Mouse (Mus musculus): ENCODE results near the gene Cby3. TPM values are rescaled to one million over a fixed set of nuclear protein-coding genes. Genes with fewer than 3 reads are reported as not detected.

Cby3 gene
- total RNA-seq, 2 experiments from 2014 or later = not detected

DNA sequence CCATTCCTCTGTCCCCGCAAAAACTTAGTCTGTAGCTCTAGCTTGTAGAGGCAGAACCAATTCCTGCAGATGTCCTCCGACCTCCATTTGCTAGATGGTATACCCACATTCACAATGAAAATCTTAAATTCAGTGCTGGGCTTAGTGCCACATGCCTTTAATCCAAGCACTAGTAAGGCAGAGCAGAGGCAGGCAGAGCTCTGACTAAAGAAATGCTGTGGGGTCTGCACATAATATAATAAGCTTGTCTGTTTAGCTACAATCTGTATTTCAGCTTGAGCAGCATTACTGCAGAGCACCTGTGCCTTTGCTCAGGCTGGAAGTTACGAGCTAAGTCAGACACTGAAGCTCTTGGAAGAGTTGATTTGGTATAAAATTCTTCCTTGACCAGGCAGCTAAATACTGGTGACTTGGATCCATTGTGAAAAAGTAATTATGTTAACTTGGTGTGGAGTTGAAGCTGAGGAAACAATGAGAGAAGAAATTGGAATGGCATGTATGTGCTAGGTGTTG, 33.0 kb downstream of the Cby3 start:
- no peak for DNase-seq (ENCODE audit: low spot score in 2 of 2)

DNA sequence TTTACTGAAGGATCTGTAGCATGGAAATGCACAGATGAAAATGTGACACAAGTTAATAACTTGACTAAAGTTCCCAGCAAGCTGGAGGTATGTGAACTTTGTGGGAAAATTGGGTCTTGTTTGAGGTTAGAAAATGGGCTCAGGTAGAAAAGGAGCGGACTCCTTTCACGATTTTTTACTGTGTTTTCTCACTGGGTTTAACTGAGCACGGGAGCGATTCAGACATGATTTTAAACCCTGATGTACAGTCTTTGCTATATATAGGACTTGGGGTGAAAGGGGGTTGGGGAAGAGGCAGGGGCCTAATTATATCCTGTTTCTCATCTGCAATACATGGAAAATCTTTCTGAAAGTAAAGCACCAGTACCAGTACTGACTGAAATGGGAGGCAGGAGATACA, 33.4 kb downstream of the Cby3 start:
- DNase-seq (ENCODE audit: low spot score in 2 of 2) = no peak

DNA sequence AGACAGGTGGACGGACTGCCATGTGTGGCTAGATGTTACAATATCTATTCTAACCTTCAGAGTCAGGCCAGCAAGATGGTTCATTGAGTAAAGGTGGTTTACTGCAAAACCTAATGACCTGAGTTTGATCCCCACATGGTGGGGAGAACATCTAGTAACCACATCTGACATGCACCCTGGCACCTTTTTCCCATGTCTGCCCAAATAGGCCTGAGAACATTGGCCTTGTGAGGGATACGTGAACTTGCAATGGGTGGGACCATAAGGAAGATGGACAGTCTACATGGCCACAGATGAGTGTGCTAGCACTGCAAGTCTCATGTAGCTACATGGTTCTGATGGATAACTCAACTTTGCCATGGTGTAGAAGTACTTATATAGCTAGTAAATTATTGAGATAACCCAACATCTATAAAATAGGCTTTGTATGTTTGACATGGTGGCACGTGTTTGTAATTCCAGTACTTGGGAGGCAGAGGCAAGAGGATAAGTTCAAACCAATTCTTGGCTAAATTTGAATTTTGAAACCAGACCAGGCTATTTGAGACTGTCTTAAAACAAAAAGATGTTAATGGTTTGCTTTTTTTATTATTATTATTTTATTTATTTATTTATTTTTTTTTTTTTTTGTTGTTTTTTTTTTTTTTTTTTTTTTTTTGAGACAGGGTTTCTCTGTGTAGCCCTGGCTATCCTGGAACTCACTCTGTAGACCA, 34.1 kb downstream of the Cby3 start:
- DNase-seq (ENCODE audit: low spot score in 2 of 2) = no peak

DNA sequence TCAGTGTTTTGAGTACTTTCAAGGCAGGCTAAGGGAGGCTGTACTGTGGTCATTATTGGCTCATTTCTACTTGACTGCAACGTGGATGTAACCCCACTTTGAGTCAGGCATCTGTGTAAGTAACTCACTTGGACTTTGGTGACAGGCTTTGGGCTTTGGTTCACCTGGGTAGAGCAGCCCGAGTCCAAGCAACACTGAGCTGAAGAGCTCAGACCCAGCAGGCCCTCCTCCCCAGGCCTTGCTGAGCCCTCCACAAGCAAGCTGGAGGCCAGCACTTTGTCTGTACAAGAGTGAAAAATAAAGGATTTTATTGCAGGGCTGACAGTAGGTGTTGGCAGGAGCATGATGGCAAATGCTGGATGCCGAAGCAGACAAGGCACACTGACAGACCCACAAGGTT, 34.7 kb downstream of the Cby3 start:
- no peak for DNase-seq (ENCODE audit: low spot score in 2 of 2)

DNA sequence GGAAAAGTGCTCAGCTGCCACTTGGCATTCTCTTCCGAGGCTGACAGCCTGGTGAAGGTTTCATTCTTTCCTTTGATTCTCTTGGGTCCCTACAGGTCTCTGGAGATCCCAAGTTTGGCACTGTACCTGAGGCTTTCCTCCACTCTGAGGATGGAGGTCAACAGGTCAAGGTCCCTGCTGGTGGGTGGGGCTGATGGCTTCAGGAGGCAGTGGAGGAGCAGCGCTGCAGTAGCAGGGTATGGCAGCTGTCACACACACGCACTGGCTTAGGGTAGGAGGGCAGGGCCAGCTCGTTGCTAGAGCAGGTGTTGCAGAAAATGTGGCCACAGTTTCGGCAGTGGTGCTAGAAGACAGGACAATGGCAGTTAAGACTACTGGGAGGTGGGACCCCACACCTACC, 35.4 kb downstream of the Cby3 start:
- DNase-seq (ENCODE audit: low spot score in 2 of 2) = no peak

DNA sequence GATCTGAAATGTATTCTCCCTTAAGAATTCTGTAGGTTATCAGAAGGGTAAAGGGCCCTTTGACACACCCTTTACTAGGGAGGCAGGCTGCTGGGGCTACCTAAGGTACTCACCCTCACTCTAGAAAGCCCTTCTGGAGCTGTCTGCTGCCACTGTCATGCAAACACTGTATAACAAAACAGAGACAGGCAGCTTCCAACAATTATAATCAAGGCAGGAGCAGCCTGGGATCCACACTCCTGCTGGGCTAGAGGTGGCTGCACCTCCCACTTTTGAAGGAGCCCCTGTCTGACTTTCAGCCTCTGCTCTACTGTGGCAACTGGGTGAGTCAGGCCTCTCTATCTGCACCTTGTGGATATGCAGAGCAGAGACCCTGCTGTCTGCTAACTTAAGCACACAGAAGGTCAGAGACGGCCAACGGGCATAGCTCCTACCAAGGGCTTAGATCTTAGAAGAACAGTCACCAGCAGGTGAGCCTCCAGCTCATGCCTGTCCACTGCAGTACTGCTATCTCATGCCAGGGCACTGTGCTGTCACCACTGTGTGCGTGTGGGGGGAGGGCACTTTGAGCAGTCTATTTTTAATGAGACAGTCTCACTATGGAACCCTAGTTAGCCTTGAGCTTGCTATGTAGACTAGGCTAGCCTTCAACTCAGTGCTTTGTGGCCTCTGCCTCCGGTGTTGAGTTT, 37.2 kb downstream of the Cby3 start:
- DNase-seq (ENCODE audit: low spot score in 2 of 2) = no peak

DNA sequence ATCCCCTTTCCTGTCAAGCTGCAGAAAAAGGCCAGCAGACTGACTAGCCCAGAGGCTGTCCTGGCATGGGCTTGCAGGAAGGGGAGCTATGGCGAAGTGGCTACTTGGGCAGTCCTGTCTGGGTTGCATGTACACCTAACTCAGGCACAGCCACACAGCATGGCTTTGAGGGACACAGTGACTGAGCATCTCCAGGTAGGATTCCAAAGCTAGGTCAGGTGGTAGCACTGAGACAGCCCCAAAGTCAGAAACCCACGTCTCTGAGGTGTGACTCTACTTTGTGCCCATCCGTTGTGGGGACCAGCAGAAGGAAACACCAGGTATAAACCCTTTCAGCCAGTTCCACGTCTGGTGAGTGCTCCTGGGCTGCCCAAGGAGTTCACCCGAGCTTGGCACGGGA, 39.0 kb downstream of the Cby3 start:
- no peak for DNase-seq (ENCODE audit: low spot score in 2 of 2)

DNA sequence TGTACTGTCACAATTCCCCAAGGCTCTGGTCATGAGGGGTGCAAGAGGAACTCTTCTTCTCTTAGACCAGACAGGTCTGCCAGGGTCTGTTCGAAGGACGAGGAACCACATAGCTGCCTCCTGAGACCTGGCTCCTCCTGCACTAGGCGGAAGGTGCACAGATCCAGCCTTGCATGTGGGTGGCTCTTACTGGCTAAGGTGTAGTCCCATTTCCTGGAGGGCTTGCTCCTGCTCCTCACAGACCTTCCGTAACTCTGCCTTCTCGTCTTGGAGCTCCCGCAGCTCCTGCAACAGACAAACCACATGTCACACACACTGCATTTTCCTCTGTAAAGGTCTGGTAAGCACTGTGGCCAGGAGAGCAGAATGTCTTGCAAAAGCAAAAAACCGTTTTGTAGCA, 40.5 kb downstream of the Cby3 start:
- DNase-seq (ENCODE audit: low spot score in 2 of 2) = no peak

DNA sequence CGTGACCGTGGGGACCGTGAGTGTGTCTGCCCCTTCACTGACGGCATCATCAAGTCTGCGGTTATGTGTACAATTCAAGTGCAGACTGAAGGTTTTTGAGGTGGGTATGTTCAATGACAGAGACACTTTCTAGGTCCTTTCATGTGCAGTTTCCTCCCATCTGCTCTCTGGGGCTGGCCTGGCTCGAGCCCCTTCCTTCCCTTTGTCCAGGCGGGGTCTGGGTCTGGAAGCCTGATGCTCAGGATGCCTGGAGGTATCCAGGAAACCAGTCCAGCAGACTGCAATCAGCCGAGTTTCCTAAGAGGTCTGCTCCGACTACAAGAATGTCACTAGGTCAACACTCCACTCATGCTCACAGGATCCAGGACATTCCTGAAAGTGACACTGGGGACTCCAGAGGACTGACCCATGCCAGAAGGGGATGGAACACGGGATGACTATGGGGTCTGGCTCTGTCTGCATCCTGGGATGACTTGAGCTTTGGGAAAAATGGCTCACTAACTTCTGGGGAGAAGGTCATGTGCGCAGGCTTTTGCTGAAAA, 42.6 kb downstream of the Cby3 start:
- DNase-seq (ENCODE audit: low spot score in 2 of 2) = no peak

DNA sequence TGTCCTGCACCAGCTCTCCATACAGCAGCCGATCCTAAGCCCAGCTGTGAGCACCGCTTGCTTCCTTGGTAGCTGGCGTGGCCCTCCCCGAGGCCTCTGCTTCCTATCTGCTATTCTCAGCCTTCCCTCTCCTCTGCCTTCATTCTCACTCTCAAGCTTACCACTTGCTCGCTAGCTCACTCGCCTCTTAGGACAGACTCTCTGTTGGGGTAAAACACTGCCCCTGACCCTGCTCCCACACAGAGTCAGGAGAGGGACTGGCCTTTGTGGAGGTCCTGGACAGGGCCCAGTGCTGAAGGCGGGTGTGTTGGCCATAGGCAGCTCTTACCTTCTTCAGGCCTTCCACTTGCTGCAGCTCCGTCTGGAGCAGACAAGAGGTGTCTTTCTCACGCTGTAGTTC, 43.1 kb downstream of the Cby3 start:
- DNase-seq (ENCODE audit: low spot score in 2 of 2) = no peak

GRCm38 (mm10) chr11:50398803-50399202, 44.5 kb downstream of the Cby3 start:
- no peak for DNase-seq (ENCODE audit: low spot score in 2 of 2)

DNA sequence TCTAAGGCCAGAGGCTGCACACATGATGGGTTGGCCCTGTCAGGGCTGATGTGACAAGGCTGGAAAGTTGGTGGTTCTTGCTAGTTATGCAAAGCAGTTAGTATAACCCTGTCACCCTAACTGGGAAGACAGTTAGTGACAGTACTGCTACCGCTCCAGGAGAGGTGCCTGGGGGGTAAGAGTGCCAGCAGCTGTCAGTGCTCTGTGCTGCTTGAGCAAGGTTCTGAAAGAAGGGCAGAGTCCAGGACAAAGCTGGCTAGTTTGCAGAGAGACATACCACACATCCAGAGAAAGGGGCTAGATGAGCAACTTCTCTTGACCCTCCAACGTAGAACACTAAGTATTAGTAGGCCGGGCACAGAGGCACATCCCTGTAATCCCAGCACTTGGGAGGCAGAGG, 48.2 kb downstream of the Cby3 start:
- no peak for DNase-seq (ENCODE audit: low spot score in 2 of 2)

DNA sequence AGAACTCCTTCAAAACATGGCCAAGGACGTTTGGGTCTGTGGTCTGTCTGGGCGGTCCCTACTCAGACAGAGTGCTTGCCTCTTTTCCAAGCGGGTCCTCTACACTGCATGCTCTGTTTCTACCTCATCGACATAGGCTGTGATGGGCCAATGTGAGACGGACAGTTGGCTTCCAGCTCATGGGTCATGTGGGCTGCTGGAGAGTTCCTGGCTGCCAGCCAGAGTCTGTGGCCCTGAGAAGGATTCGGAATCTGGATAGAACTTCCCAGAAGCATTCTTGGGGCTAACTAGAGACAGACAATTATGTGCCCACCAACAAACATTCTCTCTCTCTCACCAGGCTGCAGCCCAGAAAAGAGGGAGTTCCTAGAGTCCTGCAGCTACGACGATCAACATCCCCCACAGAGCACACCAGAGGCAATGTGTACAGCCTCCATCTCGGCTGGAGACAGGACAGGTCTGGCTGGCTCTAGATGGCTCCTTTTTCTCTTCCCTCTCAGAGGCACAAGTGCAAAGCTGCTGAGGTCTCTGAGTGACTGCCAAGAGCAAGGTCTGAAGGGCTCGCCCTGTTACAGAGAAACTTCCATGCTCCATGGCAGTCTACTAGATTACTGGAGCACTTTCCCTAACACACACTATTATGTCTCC, 49.2 kb downstream of the Cby3 start:
- peak in 1 of 2 experiments; percentile 40 for DNase-seq (ENCODE audit: low spot score in 2 of 2)

- no peak for DNase-seq (ENCODE audit: low spot score in 2 of 2)
These were observed 53.0 kb downstream of the Cby3 start for GRCm38 (mm10) chr11:50407235-50407634.

Small RNA genes within 50 kb of the gene (microRNA-seq; reads per million reads assigned to microRNA genes)
- not detected for gene Mir804

Other genes starting within 250 kb of the Cby3 start
- 100 to 1,000 TPM; 108 to 120 TPM for gene Tbc1d9b, start 223.1 kb upstream of the Cby3 start, total RNA-seq (2021)
- 10 to 100 TPM; 24.8 to 26.2 TPM for gene Mrnip, start 180.0 kb upstream of the Cby3 start, total RNA-seq (2021)
- gene Sqstm1, start 143.6 kb upstream of the Cby3 start, total RNA-seq (2021) = 100 to 1,000 TPM; 502 to 551 TPM
- 100 to 1,000 TPM; 159 to 178 TPM for gene Mgat4b, start 143.6 kb upstream of the Cby3 start, total RNA-seq (2021)
- gene Ltc4s, start 115.8 kb upstream of the Cby3 start, total RNA-seq (2021) = 1 to 10 TPM; 4.4 to 6.0 TPM
- 10 to 100 TPM; 34.4 to 36.7 TPM for gene Maml1, start 62.2 kb upstream of the Cby3 start, total RNA-seq (2021)
- gene Canx, start 28.8 kb upstream of the Cby3 start, total RNA-seq (2021) = 100 to 1,000 TPM; 444 to 454 TPM
- gene Hnrnph1, start 22.5 kb downstream of the Cby3 start, total RNA-seq (2021) = 100 to 1,000 TPM; 380 to 474 TPM
- 10 to 100 TPM; 32.8 to 34.2 TPM for gene Rufy1, start 76.7 kb downstream of the Cby3 start, total RNA-seq (2021)
- 10 to 100 TPM; 17.4 to 17.8 TPM for gene Adamts2, start 247.6 kb downstream of the Cby3 start, total RNA-seq (2021)